Mouse (Mus musculus) cerebellum, postnatal 25 days (tissue): ENCODE results near the gene Mad1l1.

ENCODE experiments used
- DNase-seq, 2 experiments: peaks; one replicate each; pipeline ENCODE4 v3.0.0; 2021; ENCODE audit warnings: mixed read lengths in 2 of 2

Gene Mad1l1

GRCm38 (mm10) chr5:140210417-140211184, 110.8 kb downstream of the Mad1l1 start:
- no peak for DNase-seq

GRCm38 (mm10) chr5:140208743-140209409, 112.5 kb downstream of the Mad1l1 start:
- peak in 1 of 2 experiments; percentile 17 for DNase-seq

DNA sequence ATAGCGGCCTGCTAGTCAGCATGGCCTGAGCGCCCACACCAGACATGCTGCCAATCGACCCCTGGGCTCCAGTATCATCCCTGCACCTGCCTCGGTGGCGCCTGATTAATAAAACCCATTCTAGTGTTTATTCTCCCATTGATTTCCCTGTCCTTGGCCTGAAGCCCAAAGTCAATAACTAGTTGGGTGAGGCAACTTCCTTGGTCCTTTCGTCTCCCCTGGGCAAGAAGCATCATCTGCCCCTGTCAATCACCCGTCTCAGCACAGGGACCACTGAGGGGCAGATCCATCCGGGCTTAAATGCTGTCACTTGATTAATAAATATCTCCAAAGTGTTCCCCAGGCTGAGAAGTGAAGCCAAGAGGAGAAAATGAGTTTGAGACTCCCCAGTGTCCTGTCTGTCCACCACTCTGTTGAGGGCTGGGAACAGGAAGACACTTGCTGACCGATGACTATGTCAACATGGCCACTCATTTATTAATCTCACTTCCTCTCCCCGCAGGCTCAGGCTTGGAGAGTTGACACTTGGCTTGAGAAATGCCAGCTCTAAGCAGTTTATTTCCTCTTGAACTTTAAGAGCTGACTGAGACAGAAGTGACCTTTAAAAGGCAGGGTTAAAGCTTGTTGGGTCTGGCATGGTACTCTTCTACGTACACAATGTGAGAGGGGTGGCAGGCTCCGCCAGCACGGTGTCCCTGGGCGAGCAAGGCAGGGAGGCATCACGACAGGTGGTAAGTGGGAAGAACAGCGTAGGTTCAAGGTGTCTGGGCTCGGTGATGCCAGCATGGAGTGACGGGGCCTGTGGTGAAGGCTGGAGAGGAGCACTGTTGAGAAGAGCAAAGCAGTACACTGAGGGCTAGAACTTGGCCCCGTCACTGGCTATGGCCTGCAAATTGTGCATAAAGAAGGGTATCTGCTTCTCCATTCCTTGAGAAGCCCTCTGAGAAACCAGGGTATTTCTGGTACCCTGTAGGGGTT, 114.3 kb downstream of the Mad1l1 start:
- no peak for DNase-seq

GRCm38 (mm10) chr5:140205991-140206390, 115.4 kb downstream of the Mad1l1 start:
- no peak for DNase-seq

- no peak for DNase-seq
These were observed 116.9 kb downstream of the Mad1l1 start for GRCm38 (mm10) chr5:140204465-140204864.

GRCm38 (mm10) chr5:140204037-140204436, 117.3 kb downstream of the Mad1l1 start:
- no peak for DNase-seq

DNA sequence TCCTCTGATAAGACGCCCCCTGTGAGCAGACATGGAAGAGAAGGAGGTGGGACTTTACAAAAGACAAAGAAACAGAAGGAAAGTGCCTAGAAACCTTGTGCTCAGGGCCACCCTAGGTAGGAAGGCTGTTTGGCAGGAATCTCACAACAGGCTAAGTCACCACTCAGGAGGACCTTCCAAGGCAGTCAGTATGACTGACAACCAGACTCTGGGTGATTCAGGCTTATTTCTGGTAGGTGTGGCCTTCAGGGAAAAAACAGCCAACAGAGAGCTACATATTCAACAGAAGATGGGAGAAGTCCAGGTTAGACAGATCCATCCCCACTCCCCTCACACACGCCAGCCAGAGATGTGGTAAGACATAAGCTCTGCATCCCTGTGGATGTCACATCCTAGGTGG, 118.9 kb downstream of the Mad1l1 start:
- no peak for DNase-seq

- DNase-seq: no peak
These were observed 119.8 kb downstream of the Mad1l1 start for GRCm38 (mm10) chr5:140201566-140201965.

- no peak for DNase-seq
These were observed 120.2 kb downstream of the Mad1l1 start for GRCm38 (mm10) chr5:140201109-140201508.

- DNase-seq: peak; percentile 78 to 88
These were observed 123.6 kb downstream of the Mad1l1 start for GRCm38 (mm10) chr5:140197705-140198104.

DNA sequence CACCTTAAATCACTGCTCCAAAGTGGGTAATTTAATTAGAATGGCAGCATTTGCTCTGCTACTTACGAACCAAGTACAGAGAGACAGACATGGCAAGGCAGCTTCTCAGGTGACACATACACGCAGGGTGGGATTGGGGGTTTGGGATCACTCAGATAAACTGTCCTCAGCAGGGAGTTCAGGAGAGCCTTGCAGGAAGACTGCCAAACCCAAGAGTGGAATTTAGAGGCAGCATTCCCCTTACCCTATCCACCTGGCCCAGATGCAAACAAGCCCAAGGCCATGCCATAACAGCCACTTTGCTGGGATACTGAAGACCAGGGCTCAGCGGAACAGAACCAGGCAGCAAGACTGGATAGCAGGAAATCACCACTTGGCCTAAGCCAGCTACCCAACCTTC, 124.9 kb downstream of the Mad1l1 start:
- no peak for DNase-seq

- no peak for DNase-seq
These were observed 127.2 kb downstream of the Mad1l1 start for GRCm38 (mm10) chr5:140194173-140194572.

DNA sequence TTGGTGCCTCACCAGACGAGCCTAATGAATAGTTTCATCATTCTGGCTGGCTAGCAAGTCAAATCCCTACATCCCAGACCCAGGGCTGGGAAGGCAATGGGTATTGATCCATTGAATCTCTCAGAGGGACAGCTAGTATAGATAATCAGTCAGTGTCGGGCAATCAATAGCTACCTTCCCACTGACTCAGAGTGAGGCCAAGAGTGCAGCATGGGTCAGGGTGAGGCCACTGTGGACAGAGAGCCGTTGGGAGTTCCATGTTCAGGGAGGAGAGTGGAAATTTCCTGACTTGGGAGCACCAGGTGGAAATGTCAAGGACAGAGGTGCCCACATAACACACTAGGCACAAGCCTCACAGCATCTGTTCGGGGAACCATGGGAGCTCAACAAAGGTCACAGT, 129.8 kb downstream of the Mad1l1 start:
- no peak for DNase-seq

- no peak for DNase-seq
These were observed 135.0 kb downstream of the Mad1l1 start for GRCm38 (mm10) chr5:140186351-140186750.

DNA sequence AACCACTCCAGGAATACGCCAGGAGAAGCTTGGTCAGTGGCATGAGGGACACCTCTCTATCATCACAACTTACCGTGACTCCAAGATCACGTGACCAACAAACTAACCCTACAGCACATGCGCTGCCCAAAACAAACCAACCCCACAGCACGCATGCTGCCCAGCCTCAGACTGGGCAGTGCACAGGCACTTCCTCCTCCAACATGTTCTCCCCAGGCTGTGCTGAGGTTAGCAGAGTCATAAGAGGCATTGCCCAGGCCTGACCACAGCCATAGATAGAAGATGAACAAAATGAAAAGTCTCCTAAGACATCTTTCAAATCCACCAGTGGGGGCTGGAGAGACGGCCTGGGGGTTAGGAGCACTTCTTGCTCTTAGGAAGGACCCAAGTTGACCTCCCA, 135.6 kb downstream of the Mad1l1 start:
- no peak for DNase-seq

DNA sequence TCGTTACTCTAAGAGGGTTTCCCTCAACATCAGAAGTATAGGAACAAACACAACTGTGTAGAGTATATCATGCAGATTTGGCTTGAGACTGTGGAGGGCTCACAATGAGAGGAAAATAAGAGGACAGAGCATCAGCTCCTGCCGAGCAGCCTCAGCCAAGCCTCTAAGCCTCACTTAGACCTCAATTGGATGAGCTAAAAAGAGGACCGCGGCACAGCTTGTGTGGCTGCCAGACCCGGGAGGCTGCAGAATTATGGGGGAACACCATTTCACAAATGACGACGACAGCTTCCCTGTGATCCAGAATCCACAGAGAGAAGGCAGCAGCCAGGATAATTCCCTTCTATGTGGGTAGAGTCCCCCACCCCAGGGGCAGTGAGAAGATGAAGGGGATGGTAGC, 138.0 kb downstream of the Mad1l1 start:
- no peak for DNase-seq

DNA sequence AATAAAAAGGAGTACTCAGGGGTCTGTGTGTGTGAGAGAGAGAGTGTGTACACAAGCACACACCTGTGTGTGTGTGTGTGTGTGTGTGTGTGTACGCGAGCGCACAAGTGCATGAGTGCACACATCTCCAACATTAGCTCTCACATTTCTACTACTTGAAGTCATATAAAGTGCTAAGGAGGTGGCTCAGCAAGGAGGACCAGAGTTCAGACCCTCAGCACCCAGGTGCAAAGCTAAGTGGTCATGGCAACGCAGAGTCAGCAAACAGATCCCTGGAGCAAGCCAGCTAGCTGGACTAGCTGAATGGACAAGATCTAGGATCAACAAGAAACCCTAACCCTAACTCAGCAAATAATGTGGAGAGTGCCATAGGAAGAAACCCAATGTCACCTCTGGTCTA, 139.0 kb downstream of the Mad1l1 start:
- no peak for DNase-seq

- DNase-seq: no peak
These were observed 141.3 kb downstream of the Mad1l1 start for GRCm38 (mm10) chr5:140180016-140180415.

GRCm38 (mm10) chr5:140178058-140178690, 143.2 kb downstream of the Mad1l1 start:
- DNase-seq: peak; percentile 71 to 76

- DNase-seq: no peak
These were observed 143.8 kb downstream of the Mad1l1 start for GRCm38 (mm10) chr5:140177582-140177981.

- no peak for DNase-seq
These were observed 145.0 kb downstream of the Mad1l1 start for GRCm38 (mm10) chr5:140176370-140176769.

GRCm38 (mm10) chr5:140174814-140175490, 146.4 kb downstream of the Mad1l1 start:
- DNase-seq: no peak
